Mouse (Mus musculus) c-Kit-positive CD71-positive TER-119-negative erythroid progenitor cells, embryonic 14.5 days (primary cell): Measurements from ENCODE around the gene Galk1.

Source experiments
- DNase-seq: peaks from one replicate; pipeline ENCODE4 v3.0.0-alpha.2; 2013; ENCODE audit warnings: low read depth

Galk1 gene

DNA sequence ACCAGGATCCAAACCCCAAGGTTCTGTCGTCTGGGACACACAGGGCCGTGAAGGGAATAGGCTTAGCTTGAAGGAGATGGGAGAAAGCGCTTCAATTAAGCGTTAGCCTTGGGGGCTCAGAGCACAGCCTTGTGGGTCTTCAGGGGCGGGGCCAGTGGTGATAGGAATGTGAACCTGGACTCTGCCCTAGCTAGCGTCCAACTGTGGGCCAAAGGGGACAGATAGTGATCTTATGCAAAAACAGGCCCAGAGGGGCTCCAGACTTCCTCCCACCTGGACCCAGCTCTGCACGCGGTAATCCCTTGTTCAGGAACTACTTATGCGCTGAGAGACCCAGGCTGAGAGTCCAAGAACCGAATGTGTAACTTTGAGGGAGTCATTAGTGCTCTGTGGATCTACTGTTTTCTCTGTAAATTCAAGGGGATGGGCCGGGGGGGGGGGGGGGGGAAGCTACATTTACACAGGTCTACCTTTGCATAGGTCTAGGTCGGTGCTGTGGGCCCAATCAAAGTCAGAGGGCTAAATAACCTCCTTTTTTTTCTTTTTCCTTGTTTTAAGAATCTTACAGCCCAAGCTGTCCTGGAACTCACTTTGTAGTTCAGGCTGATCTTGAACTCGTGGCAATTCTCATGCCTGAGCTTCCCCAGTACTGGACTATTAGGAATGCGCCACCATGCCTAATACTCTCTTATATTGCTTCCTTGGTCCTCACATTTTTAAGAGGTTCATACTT lies 824 bp downstream of the Galk1 start:
- no peak for DNase-seq

GRCm38 (mm10) chr11:116010948-116011347 lies 1.6 kb downstream of the Galk1 start:
- no peak for DNase-seq

DNA sequence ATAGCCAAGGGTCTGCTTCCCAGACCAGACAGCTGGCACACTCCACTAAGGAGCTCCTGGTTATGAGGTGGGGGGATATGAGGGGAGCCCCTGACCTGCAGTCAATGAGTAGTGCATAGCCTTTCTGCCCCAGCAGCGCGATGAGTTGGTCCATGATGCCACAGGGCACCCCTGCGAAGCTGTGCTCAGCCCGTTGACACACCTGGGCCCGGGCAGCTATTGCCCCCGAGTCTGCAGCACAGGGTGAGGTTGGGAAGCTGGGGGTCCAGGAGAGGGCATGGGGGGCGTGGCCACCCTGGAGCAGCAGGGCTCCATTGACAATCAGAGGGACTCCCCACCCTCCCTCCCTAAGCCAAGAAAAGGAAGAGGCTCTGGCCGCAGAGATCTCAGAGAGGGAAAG lies 2.4 kb downstream of the Galk1 start:
- no peak for DNase-seq

DNA sequence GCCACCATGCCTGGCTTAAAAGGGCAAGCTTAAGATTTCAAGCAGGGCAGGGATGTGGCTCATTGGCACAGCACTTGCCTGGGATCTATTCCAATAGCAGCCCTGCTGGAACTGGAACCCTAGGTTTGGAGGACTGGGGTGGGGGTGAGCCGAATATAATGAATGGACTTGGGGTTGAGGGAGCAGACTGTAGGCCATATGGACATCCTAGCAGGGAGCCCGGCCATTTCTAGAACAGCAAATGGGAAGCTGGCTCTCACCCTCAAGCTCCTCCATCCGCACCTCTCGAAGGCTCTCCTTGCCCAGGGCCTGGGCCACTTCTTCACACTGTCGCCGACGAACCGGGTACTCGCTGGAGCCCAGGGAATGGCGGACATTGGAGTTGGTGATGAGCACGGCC lies 2.9 kb downstream of the Galk1 start:
- no peak for DNase-seq

DNA sequence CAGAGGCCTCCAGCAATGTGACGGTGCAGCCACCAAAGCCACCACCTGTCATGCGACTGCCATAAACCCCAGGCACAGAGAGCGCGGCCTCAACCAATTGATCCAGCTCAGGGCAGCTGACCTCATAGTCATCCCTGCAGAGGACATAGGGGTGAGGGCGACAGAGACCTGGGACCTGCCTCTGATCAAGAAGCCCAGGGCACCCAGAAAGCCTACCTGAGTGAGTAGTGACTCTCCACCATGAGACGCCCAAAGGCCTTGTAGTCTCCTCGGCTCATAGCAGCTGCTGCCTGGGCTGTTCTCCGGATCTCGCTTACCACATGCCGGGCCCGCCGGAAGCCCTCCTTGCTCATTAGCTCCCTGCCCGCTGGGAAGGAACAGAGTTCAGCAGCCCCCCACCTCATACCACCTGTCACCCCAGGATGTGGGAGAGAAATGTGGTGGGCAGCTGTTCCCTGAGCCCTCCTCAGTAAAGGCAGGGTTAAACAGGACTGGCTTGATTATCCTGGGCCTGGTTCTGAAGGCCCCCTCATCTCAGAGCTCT lies 3.6 kb downstream of the Galk1 start:
- DNase-seq, result no peak

GRCm38 (mm10) chr11:116008411-116008810 lies 4.1 kb downstream of the Galk1 start:
- DNase-seq, result no peak

DNA sequence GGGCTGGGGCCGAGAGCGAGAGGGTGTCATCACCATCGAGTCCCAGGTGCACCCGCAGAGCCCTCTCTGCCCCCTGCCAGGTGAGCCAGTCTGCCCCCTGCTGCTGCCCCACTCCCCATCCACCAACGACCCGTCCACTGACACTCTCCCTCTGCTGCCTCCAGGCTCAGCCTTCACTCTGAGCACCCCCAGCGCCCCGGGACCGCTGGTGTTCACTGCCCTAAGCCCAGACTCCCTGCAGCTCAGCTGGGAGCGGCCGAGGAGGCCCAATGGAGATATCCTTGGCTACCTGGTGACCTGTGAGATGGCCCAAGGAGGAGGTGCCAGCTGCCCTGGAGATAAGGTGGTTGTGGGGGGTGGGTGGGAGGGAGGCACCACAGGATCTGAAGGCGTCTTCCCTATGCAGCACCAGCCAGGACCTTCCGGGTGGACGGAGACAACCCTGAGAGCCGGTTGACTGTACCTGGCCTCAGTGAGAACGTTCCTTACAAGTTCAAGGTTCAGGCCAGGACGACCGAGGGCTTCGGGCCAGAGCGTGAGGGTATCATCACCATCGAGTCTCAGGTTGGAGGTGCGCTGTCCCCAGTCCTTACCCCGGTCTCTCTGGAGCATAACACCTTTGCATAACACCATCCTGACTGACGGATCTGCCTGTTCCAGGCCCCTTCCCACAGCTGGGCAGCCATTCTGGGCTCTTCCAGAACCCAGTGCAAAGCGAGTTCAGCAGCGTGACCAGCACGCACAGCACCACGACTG lies 5.2 kb downstream of the Galk1 start:
- no peak for DNase-seq

GRCm38 (mm10) chr11:116005701-116006419 lies 6.7 kb downstream of the Galk1 start:
- DNase-seq, result no peak

DNA sequence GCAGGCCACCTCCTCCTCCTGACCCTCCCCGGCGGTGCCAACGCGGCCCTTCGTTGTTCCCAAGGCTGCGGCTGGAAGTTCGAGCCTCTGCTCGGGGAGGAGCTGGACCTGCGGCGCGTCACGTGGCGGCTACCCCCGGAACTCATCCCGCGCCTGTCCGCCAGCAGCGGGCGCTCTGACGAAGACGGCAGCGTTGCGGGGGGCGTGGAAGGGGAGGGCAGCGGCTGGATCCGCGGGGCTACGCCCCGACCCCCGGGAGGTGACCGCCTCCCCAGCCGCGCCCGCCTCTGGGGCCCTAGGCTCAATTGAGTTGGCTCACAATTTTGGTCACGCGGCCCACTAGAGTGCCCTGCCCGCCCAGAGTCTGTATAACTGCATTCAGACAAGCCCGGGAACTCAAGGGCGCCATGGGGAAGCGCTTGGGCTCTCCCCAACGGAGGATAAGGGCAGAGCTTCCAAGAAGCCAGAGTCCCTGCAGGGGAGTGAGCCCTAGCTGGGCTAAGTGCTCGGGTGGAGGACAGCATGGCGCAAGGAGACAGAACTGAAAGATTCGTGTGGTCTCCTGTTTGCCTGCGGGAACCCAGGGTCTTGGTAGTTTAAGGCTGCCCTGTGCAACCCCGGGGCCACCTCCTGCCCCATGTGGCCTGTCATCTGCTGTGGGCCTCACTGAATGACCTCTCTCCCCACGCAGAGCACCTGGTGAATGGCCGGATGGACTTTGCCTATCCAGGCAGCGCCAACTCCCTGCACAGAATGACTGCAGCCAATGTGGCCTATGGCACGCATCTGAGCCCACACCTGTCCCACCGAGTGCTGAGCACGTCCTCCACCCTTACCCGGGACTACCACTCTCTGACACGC lies 7.4 kb downstream of the Galk1 start:
- DNase-seq, result peak; percentile 46

- DNase-seq, result peak; percentile 40
Observed at GRCm38 (mm10) chr11:116004186-116004823, 8.2 kb downstream of the Galk1 start.

DNA sequence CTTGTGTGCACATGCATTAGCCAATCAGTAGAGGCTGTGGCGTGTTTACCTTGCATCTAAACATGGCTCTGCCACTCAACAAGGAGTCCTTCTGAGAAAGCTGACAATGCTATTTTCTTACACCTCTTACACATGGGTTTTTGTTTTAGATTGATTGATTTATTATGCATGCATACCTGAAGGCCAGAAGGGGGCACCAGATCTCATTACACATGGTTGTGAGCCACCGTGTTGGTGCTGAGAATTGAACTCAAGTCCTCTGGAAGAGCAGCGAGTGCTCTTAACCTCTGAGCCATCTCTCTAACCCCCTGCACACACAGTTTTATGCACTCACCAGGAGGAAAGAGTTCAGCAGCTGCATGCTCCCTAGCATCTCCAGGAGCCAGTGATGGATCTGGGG lies 9.6 kb downstream of the Galk1 start:
- no peak for DNase-seq

- no peak for DNase-seq
Observed at GRCm38 (mm10) chr11:116001725-116002124, 10.8 kb downstream of the Galk1 start.

DNA sequence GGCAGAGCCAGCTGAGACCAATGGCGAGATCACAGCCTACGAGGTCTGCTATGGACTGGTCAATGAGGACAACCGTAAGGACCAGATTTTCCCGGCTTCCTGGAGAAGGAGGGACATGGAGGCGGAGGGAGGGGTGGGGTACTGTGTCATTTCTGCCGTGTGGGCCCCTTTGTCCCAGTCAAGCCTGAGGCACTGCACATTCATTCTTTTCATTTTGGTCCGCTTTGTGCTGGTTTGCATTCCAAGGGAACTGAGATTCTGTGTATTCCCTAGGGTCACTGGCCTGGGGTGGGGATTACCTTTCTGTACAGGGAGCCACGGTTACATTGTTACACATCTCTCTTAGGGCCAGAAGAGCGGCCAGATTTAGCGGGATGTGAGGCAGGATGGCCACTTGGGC lies 11.9 kb downstream of the Galk1 start:
- DNase-seq, result no peak

DNA sequence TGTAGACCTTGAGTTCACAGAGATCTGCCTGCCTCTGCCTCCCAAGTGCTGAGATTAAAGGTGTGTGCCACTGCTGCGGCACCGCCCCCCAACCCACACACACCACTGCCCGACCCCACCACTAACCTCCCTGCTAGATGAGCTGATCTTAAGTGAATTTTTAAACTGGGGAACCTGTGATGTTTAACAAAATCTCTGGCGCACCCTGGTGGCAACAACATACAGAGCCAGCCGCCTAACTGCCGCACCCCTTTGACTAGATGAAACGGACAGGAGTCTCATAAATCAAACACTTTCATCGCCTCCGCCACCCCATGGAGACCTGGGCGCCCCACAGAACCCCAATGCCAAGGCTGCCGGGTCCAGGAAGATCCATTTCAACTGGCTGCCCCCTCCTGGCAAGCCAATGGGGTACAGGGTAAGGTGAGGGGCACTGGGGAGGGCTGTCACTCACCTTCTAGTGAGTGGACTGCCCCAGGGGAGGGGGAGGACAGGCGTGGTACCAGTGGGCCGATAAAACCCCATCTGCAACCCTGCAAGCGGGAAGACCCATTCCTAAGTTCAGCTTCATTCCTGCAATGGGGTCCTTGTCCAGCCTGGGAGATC lies 12.9 kb downstream of the Galk1 start:
- peak; percentile 68 for DNase-seq

DNA sequence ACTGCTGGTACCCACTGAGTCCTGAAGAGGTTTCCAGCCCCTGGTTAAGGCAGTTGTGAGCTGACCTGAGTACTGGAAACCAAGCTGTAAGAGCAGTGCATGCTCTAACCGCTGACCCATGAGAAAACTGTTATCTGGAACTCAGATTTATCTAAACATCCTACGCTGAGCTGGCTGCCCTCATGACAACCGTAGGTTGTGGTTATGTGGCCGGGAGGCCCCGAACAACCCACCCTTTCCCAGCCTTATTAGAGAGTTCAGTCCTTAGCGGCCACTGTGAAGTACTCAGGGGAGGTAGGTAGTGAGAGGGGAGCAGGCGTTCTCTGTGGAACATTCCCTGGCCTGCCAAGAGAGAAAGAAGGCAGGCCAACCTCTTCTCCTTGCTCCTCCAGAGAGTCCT lies 13.5 kb downstream of the Galk1 start:
- DNase-seq, result no peak

DNA sequence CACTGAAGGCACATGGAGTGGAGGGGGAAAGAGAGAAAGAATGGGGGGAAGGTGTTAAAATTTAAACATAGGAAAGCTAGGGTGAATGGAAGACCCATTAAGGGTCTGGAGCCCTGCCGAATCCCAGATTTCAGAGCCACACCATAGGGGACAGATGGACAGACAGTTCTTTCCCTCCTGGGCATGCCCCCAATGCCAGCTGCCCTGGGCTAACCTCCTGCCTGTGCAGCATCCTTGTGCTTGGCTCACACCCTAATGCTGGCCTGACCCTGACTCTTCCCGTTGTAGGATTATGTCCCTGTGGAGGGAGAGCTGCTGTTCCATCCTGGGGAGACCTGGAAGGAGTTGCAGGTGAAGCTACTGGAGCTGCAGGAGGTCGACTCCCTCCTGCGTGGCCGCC lies 14.9 kb downstream of the Galk1 start:
- no peak for DNase-seq

DNA sequence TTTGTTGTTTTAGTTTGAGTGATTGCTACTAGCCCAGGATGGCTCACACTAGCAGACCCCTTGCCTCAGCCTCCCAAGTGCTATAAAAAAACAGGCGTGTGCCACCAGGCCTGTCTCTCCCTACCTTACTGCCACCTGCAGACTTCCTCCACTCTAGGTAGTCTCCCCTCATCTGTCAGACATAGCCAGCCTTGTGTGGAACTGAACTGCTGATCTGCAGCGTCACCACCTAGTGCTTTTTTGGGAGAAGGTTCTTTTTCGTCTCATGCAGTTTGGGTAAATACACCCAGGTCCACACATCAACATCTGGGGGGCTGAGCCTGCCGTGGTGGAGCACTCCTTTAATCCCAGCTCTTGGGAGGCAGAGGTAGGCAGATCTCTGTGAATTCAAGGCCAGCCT lies 15.5 kb downstream of the Galk1 start:
- no peak for DNase-seq

DNA sequence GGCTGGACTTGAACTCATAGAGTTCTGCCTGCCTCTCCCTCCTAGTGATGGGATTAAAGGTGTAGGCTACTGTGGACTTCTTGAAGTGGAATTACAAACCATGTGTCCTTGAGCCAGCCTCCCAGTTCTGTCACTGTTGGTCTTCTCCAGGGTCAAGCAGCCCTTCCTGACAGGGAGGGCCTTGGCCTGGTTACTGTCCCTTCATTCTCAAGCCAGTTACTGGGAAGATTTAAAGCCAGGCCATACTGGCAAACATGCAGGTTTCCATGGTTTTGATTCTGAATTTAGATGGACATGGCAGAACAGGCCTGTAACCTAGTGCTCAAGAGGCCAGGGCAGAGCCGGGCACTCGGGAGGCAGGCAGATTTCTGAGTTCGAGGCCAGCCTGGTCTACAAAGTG lies 17.3 kb downstream of the Galk1 start:
- DNase-seq, result no peak

- no peak for DNase-seq
Observed at GRCm38 (mm10) chr11:115992098-115992497, 20.4 kb downstream of the Galk1 start.

DNA sequence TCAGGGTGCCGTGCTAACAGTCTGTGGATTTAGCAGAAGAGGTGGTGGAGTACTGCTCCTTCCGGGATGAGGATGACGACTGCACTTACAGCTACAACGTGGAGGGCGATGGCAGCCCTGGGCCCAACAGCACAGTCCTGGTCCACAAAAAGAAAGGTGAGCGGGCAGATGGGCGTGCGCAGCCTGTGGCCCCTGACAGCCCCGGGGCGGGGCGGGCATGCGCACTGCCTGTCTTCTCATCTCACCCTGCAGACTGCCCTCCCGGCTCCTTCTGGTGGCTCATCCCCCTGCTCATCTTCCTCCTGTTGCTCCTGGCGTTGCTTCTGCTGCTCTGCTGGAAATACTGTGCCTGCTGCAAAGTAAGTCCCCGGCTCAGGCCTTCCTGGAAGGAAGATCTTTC lies 22.8 kb downstream of the Galk1 start:
- DNase-seq, result no peak

GRCm38 (mm10) chr11:115983291-115983690 lies 29.2 kb downstream of the Galk1 start:
- DNase-seq, result no peak
